Mouse (Mus musculus): ENCODE measurements around the gene Rpl36.
"Not testable (repeated sequence)": the region's sequence is repeated elsewhere in the genome, so short reads cannot be mapped to it uniquely, and the experiment has no call there.

Gene Rpl36

DNA sequence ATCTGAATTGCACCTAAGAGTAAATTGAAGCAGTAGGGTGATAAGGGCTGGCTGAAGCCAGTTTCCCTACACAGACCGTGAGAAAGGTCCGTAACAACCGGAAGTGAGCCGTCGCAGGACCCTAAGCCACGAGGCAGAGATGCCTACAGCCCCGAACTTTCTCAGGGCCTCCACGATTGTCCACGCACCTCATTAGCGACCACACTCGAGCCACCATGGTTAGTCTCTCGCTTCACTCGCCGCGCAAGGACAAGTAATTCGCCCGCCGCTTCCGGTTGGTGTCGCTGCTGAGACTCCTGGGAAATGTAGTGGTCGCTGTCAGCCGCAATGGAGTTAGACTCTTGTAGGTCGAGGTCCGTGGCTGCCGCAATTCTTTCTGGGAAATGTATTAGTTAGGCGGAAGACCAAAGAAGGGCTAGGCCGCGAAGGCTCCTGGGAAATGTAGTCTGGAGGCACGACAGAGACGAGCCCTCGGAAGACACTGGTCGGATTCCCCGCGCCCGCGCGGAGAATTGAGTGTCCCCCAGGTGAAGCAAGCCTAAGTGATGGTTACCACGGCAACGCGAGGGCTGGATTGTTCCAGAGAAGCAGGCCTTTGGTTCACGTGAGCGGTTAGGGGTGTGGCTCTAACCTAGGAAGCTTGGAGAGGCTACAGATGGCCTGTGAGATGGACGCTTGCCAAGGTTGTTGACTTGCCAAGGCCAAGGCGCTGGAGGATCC, 3.6 kb upstream of the Rpl36 start, which contains the start of gene 2410015M20Rik:
Gene 2410015M20Rik (minus strand): TSS at position 320 of the 720 bp plus-strand sequence.
- peak; percentile 95 to 97 for DNase-seq

DNA sequence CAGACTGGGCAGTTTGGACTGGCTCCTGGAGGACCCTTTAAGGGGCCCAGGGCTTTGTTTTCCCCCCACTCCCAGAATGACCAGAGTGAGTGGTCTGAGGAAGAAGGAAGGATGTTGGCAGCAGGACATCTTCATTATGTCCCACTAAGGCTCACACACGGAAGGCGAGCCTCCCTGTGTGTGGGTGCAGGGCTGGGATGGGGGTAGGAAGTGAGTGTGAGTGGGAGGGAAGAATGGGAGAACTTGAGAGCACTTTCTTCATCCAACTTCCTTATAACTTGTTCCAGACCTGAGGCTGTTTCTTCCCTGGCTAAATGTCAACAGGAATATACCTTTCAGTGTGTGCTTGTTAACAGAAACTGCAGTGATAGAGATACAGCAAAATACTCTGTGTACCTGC, 1.9 kb upstream of the Rpl36 start:
- no peak for DNase-seq

DNA sequence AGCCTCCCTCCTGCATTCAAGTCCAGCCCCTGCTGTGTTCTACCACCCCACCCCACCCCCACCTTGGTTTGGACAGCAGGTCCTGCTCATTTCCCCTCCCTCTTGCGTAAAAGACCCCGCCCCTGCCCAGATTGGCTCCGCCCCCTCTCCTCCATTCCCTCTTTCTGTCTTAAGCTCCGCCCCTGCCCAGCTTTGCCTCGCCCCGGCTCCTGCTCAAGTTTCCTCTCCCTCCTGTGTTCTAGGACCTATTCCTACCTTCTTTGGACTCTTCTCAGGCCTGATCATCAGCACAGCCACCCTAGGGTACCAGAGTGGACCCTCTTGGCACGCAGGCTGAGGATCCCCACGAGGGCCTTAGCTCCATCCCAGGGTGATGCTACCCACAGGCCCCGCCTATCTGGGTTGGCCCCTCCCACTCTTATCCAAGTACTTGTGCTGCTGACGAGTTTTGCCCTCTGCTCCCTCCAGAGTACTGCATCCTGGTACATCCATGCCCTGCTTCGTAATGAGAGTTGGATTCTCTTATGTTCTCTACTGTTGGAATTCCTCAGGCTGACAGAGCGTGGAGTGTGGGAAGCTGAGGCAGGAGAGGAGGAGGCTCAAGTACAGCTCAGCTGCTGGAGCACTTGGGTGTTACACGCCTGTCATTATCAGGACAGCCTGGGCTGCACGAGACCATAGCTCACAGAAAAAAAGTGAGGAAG, 1.2 kb upstream of the Rpl36 start:
- DNase-seq: peak in 1 of 2 experiments; percentile 57

DNA sequence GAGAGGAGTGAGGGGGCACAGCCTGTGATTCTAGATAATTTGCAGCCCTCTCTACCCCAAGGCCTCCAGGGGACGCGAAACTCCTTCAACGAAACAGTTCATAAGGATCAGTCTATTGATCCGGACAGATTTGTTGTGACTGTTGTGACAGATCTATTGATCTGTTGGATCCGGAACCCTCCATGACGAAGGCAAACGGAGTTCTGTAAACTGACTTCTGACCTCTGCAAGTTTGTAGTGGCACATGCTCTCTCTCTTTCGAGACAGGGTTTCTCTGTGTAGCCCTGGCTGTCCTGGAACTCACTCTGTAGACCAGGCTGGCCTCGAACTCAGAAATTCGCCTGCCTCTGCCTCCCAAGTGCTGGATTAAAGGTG, 664 bp upstream of the Rpl36 start:
- not testable (repeated sequence) for DNase-seq

DNA sequence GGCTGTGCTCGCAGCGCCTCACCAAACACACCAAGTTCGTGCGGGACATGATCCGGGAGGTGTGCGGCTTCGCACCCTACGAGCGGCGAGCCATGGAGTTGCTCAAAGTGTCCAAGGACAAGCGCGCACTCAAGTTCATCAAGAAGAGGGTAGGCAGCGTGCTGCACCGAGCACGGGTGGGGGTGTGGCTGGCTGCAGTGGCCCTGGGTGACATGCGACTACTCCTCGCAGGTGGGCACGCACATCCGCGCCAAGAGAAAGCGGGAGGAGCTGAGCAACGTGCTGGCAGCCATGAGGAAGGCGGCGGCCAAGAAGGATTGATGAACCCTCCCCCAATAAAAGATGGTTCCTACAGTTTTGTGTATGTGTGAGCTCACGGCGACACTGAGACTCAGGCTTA, 677 bp downstream of the Rpl36 start:
- peak in 1 of 2 experiments; percentile 38 for DNase-seq

DNA sequence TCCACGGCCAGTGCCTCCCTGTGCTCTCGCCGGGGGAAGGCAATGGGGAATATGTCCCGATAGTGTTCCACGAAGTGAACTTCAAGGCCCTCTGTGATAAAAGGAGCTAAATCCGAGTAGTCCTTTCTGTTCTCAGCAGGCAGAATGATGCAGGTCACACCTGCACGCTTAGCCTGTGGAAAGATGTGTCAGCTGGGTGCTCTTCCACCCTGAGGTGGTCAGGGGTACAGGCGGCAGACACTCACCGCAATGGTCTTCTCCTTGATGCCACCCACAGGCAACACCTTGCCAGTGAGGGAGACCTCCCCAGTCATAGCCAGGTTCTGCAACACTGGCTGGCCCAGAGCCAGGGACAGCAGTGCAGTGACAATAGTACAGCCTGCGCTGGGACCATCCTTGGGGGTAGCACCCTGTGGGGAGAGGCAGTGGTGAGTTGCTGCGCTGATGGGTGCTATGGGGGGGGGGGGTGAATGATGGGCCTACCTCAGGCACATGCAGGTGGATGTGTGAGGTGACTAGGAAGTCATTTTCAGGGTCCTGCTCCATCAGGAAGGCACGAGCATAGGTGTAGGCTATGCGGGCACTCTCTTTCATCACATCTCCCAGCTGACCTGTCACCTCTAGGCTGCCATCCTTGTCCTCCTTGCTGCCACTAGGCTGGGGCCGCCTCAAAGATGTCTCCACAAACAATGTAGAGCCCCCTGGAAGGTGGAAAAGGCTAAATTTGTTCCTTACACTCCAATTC, 1.3 kb downstream of the Rpl36 start:
- peak in 1 of 2 experiments; percentile 53 for DNase-seq

DNA sequence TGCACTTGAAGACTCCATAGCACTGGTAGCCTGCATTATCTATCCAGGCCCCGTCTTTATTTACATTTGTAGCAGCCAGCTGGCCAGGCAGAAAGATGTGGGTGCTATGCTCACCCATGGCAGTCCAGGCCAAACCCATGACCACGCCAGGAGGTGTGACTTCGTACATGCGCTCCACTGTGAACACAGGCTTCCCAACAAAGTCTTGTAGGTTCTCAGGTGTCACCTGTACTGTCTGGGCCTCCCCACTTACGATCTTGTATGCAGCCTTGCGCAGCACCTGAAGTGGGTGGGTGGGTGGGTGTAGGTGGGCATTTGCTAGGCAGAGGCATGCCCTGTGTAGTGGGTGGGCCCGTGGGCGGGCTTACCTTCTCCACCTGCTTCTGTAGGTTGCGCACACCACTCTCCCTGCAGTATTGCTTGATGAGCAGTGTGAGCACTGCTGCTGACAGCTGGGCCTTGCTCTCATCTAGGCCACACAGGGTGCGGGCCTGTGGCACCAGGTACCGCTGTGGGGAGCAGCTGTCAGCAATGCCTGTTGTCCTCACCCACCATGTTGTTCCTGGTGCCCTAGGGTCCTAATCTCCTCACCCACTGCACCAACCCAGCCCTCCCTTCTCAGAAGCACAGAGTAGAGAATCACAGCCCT, 2.0 kb downstream of the Rpl36 start:
- no peak for DNase-seq

DNA sequence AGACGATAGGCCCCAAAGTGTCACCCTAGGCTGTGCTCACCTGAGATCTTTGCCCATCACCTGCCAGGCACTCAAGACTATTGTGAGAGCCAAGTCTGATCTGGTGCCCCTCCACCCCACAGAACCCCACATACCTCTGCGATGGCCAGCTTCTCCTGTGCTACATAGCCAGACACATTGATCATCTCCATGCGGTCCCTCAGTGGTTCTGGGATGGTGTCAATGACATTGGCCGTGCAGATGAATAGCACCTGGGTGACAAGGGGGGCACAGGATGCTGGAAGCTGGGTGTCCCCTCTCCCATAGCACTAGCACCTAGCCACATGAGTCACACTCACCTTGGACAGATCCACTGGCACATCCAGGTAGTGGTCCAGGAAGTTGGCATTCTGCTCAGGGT, 2.6 kb downstream of the Rpl36 start:
- DNase-seq: no peak

DNA sequence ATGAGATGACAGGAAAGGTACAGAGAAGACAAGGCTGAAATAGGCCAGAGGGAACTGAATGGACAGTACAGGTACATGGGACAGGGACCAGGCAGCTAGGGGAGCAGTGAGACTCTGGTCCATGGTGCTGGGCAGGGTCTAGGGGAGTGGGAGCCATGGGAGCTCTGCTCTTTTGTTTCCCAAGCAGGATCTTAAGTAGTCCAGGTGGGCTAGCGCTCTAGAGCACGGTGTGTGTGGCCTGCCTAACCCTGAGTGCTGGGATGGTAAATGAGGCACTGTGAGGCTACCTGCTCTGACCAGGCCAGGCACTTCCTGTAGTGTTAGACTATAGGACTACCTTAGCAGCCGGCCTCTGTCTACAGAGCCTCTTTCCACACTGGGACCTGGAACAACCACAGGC, 3.5 kb downstream of the Rpl36 start:
- no peak for DNase-seq

DNA sequence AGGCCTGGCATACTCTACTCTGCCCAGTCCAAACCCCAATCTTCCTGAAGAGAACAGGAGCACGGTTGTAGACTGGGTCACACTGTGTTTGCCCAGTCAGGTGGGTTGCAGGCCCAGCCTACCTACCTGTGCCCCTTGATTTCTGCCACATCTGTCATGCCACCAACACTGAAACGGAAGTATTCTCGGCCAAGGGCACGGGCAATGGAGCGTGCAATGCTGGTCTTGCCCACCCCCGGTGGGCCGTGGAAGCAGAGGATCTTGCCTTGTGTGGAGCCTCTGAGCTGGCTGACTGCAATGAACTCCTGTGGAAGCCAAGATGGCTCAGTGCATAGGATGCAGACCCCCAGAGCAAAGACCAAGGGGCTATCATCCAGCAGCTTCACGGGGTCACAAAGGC, 4.4 kb downstream of the Rpl36 start:
- no peak for DNase-seq

DNA sequence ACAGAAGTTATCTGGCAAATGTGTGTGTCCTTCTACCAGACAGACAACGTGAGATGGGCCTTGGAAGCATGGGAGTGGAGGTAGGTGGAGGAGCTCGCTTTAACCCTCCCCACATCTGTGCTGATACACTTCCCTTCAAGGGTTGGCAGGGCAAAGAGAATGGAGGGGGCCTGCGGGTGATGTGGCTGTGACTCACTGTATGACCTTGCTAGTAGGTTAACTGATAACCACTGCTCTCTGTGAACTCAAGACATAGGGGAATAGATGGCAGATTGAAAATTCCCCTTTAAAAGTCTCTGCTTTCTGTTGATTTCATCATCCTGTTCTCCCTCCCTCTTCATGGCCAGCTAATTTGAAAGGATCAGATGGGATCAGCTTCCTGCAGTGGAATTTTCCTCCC, 12.3 kb downstream of the Rpl36 start:
- no peak for DNase-seq

DNA sequence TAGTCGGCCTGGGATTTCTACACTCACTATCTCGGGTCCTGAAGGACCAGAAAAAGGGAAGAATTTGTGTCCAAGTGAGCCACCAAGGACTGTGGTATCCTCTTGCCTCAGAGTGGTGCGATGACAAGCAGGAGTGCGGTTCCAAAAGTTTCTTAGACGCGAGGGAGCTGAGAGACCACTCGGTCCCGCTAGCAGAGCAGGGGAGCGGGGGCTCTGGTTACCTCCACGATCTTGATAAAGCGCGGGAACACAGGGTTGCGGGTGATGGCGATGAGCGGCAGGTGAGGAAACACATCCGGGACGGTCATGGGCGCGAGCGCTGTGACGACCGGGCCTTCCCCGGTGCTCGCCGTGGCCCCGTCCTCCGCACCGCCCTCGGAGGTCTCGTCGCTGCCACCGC, 13.0 kb downstream of the Rpl36 start:
- DNase-seq: no peak

DNA sequence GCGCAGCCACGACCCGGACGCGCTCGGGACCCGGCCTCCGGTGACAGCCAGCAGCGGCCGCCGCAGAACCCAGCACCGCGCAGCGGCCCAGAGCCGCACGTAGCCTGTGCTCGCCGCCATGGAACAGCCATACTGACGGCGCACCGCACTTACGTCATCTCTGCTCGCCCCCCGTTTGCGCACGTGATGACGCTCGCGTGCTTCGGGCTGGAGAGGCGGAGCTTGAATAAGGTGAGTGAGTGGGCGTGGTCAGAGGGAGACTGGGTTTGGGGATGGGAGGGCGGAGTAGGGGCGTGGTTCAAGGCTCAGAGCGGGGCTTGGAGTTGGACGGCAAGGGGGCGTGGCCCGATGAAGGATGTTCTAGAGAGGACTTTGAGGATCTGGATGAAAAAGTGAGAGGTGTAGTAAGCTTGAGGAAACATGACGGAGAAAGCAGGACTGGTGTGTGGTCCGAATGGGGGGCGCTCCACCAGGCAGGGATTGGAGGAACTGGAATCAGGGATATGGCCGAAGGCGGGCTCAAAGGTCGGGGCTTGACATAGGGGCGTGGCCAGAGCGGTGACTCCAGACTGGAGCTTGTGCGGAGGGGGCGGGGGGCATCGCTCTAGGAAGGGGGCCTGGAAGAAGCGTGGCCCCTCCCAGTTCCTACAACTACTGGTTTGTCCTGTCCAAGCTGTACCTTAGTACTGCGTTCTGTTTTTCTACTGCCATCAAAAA, 13.7 kb downstream of the Rpl36 start, which contains the start of gene Lonp1:
Gene Lonp1 (minus strand): TSS at position 134 of the 717 bp plus-strand sequence.
- peak; percentile 97 to 99 for DNase-seq

DNA sequence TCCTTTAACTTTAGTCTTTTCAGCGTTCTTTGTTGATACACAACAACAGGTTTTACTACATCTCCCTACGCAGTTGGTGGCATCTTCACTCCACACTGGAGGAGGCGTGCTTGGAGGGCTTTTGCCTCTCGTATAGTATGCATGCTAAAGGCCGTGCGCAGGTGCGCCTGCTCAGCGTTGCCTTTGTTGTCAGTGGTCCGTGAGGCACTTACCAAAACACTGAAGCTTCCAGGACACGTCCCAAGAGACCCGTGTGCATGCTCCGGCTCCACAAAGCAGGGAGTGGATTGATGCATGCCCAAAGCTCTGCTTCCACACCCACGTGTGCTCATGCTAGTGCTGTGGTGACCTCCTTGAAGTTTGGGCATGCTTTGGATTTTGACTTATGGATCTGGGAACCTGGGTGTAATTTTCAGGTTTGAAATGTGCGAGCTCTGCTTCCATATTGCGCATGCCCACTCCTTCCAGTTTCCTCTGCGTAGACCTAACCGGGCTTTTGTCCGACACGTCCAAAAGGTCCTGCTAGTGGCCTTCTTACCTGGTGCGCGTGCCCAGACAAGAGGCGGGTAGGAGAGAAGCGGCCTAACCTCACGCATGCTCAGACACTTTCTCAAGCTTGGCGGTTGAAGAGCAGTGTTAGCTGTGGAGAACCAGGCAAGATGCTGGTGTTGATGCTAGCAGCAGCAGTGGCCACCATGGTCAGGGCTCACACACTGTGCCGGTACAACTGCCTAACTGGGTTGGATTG, 14.5 kb downstream of the Rpl36 start, which contains the start of gene Catsperd:
Gene Catsperd (plus strand): TSS at position 614 of the 748 bp plus-strand sequence.
- peak; percentile 41 to 62 for DNase-seq

DNA sequence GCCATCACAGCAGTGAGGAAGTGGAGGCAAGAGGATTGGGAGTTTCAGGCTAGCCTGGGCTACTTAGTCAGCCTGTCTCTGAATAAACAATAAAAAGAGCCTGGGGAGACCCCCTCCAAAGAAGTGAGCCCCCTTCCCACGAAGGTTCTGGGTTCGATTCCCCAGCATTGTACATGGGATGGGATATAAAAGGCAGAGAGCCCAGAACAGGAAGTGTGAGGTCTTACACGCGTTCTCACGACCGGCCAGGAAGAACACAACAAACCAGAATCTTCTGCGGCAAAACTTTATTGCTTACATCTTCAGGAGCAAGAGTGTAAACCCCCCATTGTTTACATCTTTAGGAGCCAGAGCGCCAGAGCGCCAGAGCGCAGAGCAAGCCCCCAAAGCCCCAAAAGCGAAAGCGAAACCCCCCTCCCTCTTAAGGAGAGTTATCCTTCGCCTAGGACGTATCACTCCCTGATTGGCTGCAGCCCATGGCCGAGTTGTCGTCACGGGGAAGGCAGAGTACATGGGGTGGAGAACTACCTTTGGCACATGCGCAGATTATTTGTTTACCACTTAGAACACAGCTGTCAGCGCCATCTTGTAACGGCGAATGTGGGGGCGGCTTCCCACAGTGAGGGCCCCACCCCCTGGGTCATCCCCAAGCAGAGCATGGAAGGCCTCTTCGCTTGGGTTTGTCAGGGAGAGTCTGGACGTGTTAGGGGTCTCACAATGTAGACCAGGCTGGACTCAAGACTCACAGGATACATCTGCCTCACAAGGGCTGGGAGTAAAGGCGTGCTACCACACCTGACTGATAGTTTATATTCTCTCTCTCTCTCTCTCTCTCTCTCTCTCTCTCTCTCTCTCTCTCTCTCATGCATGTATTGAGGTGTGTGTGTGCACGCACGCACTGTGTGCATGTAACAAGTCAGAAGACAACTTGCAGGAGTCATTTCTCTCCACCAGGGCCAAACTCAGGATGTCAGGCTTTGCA, 16.9 kb downstream of the Rpl36 start:
- not testable (repeated sequence) for DNase-seq

DNA sequence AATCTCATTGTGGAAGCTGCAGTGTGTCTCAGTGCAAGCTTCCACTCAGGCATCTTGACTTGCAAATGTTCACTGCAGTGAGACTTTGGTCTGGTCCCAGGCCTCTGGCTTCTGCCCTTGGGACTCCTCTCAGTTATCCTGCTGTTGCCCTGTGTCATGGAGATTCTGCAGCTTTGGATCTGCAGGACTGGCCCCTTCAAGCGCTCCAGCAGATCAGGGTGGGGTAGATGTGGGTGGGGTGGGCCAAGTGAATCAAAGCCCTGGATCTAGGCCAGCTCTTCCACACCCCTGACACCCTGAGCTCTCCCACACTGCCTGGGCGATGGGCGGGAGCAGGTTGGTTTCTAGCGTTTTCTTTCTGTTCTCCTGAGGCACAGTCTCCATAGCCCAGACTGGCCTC, 18.6 kb downstream of the Rpl36 start:
- DNase-seq: no peak

DNA sequence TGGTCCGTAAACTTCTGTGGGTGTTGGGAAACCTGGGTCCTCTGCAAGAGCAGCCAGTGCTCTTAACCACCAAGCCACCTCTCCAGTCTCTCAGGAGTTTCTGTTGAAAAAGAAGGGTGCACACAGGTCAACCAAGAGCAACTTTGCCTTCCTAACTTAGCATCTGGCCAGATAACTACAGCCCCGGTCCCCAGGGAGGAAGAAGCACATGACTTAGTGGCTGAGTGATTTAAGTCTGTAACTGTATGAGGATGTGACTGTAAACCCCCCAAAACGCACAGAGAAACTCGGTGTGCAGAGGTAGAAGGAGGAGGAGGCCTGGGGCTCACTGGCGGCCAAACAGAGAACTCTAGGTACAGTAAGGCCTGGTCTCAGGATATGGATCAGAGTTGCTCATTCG, 20.8 kb downstream of the Rpl36 start:
- no peak for DNase-seq

DNA sequence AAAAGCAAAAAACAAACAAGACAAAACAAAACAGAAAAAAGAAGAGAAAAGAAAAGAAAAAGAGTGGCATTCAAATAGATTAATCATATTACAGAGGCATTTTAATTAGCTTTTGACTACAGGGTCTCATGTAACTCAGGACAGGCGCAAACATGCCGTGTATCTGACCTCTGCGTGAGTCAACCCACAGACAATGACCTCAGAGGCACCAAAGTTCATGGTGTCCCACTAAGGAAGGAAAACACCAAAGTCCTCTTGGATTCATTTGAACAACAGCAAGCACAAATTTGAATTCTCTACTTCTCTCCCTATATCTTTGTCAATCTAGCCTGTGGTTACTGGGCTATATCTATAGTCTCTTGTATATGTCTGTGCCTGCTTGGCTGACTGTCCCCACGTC, 30.0 kb downstream of the Rpl36 start:
- no peak for DNase-seq

DNA sequence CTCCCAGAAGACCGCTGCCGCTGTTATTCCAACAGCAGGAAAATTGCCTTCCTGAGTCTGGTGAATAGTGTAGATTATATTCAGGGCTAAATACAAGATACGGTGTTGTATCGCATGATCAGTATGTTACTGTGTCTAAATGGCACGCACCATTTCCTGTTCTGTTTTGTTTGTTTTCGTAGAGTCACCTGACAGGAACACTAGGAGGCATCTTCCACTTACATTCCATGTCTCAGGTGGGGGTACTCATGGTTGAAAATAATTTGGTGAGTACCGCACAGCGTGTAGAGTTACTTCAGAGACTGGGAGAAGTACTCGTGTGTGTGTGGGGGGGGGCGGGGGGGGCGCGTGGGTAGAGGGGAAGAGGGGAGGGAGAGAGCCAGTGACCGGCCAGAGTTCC, 34.3 kb downstream of the Rpl36 start:
- no peak for DNase-seq

DNA sequence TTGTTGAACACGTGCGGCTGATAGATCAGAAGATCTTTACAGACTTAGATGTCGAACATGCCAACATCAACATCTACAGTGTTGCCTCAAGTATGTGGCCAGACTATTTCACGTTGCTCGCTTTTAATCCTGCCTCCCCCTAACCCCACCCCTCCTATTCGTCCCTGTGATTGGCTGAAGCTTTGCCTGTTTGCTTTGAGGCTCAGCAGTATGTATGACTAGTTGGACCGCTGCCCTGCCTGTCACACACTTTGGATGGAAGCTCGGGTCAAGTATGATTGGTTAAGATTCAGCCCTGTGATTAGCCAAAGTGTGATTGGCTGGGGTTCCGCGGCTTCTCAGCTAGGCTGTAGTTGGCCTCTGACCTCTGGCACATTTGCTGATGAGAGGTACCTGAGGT, 38.6 kb downstream of the Rpl36 start:
- no peak for DNase-seq
